Mouse (Mus musculus): ENCODE data around the gene Olfr1555-ps1. TPM values are rescaled to one million over a fixed set of nuclear protein-coding genes. Genes with fewer than 3 reads are reported as not detected.

Gene Olfr1555-ps1
- polyA plus RNA-seq, 1 experiment from 2014 or later: not detected

DNA sequence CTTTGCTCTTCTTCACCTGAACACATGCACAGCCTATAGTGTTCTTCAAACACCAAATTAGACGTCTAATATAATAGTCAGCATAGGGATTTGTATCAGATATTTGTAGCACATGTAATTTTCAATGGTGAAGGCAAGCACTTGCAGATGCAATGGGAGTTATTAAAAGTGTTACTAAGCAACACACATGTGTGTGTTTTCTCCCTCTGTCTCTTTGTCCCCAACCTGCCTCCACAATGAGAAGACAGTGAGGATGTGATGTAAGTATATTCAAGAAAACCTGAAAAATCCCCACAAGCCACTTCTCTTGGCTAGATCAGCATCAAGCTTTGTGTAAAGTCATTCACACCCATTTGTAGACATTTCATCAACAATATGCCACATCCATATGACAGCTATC lies 54.1 kb downstream of the Olfr1555-ps1 start, which contains the start of gene Olfr1428:
Gene Olfr1428, minus strand, starts transcription at position 101 of the 400 bp plus-strand sequence.
- Histone ChIP-seq H3K27me3 (ENCODE audit: control insufficient read depth, insufficient read depth, low read length) (no peaks in the 10 kb centered on the region), H3K36me3 (ENCODE audit: control insufficient read depth, insufficient read depth, low read length) (no peaks in the 10 kb centered on the region), H3K9ac (replicated peaks; ENCODE audit: low read length) (no peak within 1 kb of the TSS), H3K4me2 (ENCODE audit: low read length) (no peak within 1 kb of the TSS), H3K9me3 (ENCODE audit: control insufficient read depth, low read length) (no peaks in the 10 kb centered on the region), H3K4me3 (replicated peaks; ENCODE audit: low read depth, low read length) (no peak within 1 kb of the TSS), H3K27ac (replicated peaks; ENCODE audit: low read depth, low read length) (no peak within 1 kb of the TSS), H3K4me1 (ENCODE audit: control insufficient read depth, insufficient read depth, low read length) (no peaks in the 10 kb centered on the region)
- ATAC-seq (ENCODE audit: low FRiP score, low TSS enrichment): no peak
- 78% methylated on average over 1 of the region's 1 CpGs for WGBS
- DNase-seq: no peak

Other genes with a start within 250 kb of the Olfr1555-ps1 start
- 6.7 and 8.0 TPM in 2 replicates for gene Osbp, start 204.2 kb downstream of the Olfr1555-ps1 start, polyA plus RNA-seq (2014; fragmentation: Nextera tagmentation; extraction: Ambion mirVana)
- not detected in 2 replicates for gene Olfr1423, start 128.8 kb downstream of the Olfr1555-ps1 start, polyA plus RNA-seq (2014; fragmentation: Nextera tagmentation; extraction: Ambion mirVana)
- not detected in 2 replicates for gene Olfr1424, start 107.4 kb downstream of the Olfr1555-ps1 start, polyA plus RNA-seq (2014; fragmentation: Nextera tagmentation; extraction: Ambion mirVana)
- not detected in 2 replicates for gene Olfr1425, start 92.4 kb downstream of the Olfr1555-ps1 start, polyA plus RNA-seq (2014; fragmentation: Nextera tagmentation; extraction: Ambion mirVana)
- not detected in 2 replicates for gene Olfr1426, start 78.1 kb downstream of the Olfr1555-ps1 start, polyA plus RNA-seq (2014; fragmentation: Nextera tagmentation; extraction: Ambion mirVana)
- gene Olfr1427, start 66.8 kb downstream of the Olfr1555-ps1 start, polyA plus RNA-seq (2014; fragmentation: Nextera tagmentation; extraction: Ambion mirVana): not detected in 2 replicates
- gene Olfr1428, start 54.2 kb downstream of the Olfr1555-ps1 start, polyA plus RNA-seq (2014; fragmentation: Nextera tagmentation; extraction: Ambion mirVana): not detected in 2 replicates
- not detected in 2 replicates for gene Olfr76, start 46.9 kb downstream of the Olfr1555-ps1 start, polyA plus RNA-seq (2014; fragmentation: Nextera tagmentation; extraction: Ambion mirVana)
- gene Olfr1431, start 30.5 kb upstream of the Olfr1555-ps1 start, polyA plus RNA-seq (2014; fragmentation: Nextera tagmentation; extraction: Ambion mirVana): not detected in 2 replicates
- gene Olfr1432, start 62.5 kb upstream of the Olfr1555-ps1 start, polyA plus RNA-seq (2014; fragmentation: Nextera tagmentation; extraction: Ambion mirVana): not detected in 2 replicates
- not detected in 2 replicates for gene Olfr262, start 71.5 kb upstream of the Olfr1555-ps1 start, polyA plus RNA-seq (2014; fragmentation: Nextera tagmentation; extraction: Ambion mirVana)
- gene Olfr235, start 90.9 kb upstream of the Olfr1555-ps1 start, polyA plus RNA-seq (2014; fragmentation: Nextera tagmentation; extraction: Ambion mirVana): not detected in 2 replicates
- not detected in 2 replicates for gene Olfr1434, start 109.7 kb upstream of the Olfr1555-ps1 start, polyA plus RNA-seq (2014; fragmentation: Nextera tagmentation; extraction: Ambion mirVana)
- gene Olfr1436, start 129.0 kb upstream of the Olfr1555-ps1 start, polyA plus RNA-seq (2014; fragmentation: Nextera tagmentation; extraction: Ambion mirVana): not detected in 2 replicates
- gene Olfr1437, start 155.0 kb upstream of the Olfr1555-ps1 start, polyA plus RNA-seq (2014; fragmentation: Nextera tagmentation; extraction: Ambion mirVana): not detected in 2 replicates
- gene Olfr1438-ps1, start 165.8 kb upstream of the Olfr1555-ps1 start, polyA plus RNA-seq (2014; fragmentation: Nextera tagmentation; extraction: Ambion mirVana): not detected in 2 replicates
- not detected in 2 replicates for gene Olfr1440, start 217.2 kb upstream of the Olfr1555-ps1 start, polyA plus RNA-seq (2014; fragmentation: Nextera tagmentation; extraction: Ambion mirVana)
- not detected in 2 replicates for gene Olfr1441, start 247.3 kb upstream of the Olfr1555-ps1 start, polyA plus RNA-seq (2014; fragmentation: Nextera tagmentation; extraction: Ambion mirVana)

Data from midbrain, embryonic 14.5 days (tissue).